Mouse (Mus musculus): ENCODE data around the gene Uba52.
"Not testable (repeated sequence)": the region's sequence is repeated elsewhere in the genome, so short reads cannot be mapped to it uniquely, and the experiment has no call there.

Uba52 gene

DNA sequence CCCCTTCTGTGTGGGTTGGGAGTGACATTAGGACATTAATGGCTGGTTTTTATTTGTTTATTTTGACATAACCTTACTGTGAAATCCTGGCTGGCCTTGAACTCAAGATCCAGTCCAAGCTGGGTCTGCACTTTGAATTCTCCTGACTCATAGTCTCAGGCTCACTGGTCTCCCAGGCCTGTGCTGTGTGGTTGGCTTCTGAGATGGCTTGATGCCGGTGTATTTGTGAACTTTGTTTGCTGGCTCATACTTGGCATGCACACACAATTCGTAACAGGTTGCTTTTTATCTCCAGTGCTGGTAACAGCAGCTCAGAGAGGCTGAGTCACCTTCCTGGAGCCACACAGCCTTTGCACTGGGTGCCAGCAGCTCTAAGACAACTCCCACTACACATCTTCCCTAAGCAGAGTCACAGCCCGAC lies 19.1 kb upstream of the Uba52 start:
- no peak for DNase-seq

- DNase-seq: no peak
Measured at GRCm38 (mm10) chr8:70529299-70529698, 18.7 kb upstream of the Uba52 start.

- DNase-seq: no peak
Measured at GRCm38 (mm10) chr8:70528182-70528797, 17.7 kb upstream of the Uba52 start.

DNA sequence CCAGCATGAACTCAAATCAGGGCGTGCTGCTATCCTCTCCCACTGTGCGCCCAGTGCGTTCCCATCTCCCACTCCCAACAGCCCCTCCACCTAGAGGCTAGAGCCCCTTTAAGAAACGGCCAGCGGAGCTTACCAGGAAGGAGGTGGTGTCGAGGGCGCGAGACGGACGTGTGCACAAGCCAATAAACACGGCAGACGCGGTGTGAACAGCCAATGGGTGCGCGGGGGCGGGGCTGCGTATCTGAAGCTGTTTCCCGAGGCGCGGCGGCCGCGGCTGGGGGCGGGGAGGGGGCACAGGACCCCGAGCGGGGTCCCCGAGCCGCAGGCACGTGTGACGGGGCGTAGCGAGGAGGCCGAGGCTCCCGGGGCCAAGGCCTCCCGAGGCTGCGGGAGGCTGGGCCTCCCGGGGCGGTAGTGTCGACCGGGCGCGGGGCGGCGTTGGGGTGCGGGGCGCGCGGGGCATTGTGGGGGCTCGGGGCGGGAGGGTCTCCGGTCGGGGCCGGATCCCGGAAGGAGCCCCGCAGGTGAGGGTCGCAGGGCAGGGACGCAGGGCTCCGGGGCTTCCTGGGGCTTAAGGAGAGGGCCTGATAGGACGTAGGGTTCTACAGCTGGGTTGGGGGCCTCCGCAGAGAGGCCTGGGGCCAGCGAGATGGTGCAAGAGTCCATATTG lies 17.0 kb upstream of the Uba52 start, which contains the start of the genes Fkbp8 and Kxd1:
Gene Fkbp8 (plus strand): TSS at position 213 of the 670 bp plus-strand sequence.
Gene Kxd1 (minus strand): TSS at position 445 of the 670 bp plus-strand sequence.
- peak; percentile 98 for DNase-seq

- no peak for DNase-seq
Measured at GRCm38 (mm10) chr8:70527111-70527511, 16.5 kb upstream of the Uba52 start.

GRCm38 (mm10) chr8:70522592-70523403 lies 12.2 kb upstream of the Uba52 start:
- DNase-seq: peak; percentile 97

- DNase-seq: no peak
Measured at GRCm38 (mm10) chr8:70519606-70520005, 9.0 kb upstream of the Uba52 start.

DNA sequence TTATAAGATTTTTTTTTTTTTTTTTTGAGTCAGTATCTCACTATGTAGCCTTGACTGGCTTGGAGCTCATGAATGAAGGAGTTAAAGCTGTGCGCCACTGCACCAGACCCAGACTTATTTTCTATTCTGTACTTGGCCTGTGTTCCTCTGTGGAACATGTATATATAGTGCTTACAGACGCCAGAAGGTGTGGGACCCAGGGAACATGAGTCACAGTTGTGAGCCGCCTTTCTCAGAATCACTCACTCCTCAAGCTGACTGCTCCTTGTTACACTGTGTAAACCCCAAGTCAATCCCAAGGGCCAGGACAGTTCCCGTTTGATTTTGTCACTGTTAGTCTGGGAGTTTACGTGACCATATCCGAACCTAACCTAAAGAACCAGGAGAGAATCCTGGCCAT lies 8.4 kb upstream of the Uba52 start:
- no peak for DNase-seq

DNA sequence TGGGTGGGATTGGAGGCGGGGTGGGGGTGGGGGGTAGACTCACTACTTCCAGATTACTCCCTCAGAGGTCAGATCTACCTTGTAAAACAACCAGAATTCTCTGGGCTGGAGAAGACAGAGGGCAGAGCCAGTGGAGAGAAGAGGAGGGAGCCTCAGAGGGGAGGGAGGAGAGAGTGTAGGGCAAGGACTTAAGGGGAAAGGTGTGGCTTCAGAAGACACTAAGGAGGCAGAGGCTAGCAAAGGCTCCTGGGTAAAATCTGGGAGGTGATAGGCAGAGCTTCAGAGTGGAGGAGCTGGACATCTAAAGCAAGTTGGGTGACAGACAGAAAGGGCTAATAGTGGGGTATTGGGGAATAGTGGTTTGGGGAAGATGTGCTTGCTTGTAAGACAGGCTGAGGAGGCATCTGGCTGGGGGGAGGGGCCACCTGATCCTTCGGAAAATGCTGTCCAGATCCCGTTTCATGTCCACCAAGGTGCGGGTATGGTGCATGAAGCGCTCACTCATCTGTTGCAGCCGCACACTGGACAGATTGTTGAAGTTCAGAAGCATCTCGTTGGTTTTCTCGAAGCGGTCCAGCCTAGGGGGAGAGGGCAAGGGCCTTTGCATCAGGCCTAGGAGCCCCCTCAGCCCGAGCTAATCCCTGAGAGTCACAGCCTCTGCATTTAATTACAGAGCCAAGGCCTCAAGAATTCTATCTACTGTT lies 7.5 kb upstream of the Uba52 start:
- no peak for DNase-seq

- no peak for DNase-seq
Measured at GRCm38 (mm10) chr8:70513441-70513840, 2.8 kb upstream of the Uba52 start.

DNA sequence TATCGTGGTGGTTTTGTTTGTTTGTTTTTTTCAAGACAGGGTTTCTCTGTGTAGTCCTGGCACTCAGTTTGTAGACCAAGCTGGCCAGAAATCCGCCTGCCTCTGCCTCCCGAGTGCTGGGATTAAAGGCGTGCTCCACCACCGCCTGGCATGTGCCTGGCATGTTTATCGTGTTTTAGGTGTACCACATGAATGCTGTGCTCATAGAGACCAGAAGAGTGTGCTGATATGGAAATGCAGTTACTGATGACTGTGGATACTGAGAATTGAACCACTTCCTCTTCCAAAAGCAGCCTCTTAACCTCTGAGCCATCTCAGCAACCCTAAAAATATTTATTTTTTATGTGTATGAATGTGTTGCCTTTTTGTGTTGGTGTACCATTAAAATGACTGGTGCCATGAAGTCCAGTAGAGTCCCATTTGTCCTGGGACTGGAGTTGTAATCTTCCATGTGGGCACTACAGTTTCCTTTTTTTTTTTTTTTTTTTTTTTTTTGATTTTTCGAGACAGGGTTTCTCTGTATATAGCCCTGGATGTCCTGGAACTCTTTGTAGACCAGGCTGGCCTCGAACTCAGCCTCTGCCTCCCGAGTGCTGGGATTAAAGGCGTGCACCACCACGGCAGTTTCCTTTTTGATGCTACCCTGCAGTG lies 1.8 kb upstream of the Uba52 start:
- no peak for DNase-seq

GRCm38 (mm10) chr8:70511770-70512169 lies 1.2 kb upstream of the Uba52 start:
- DNase-seq: no peak

- not testable (repeated sequence) for DNase-seq
Measured at GRCm38 (mm10) chr8:70511174-70511573, 573 bp upstream of the Uba52 start.

DNA sequence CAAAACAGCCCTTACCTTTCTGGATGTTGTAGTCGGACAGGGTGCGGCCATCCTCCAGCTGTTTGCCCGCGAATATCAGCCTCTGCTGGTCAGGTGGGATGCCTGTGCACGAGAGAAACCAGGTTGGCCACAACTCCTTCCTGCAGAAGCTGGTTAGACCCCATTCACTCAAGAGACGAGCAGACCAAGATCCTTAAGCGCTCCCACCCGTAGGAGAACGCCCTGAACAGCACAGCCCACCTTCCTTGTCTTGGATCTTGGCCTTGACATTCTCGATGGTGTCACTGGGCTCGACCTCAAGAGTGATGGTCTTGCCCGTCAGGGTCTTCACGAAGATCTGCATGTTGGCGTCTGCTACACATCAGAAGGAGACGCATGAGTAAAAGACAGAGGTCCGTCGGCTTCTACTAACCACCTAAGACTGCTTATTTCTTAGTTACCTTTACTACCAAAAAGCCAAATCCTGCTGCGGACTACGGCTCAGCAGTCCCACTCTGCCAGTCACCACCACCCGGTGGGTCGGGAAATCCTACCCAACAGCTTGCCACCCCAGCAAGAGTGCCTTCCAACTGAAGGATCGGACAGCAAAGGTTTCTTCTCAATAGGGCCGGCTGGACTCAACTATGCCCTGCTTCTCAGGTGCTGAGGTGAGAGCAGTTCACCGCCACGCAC lies 1.2 kb downstream of the Uba52 start:
- no peak for DNase-seq

- DNase-seq: no peak
Measured at GRCm38 (mm10) chr8:70507027-70507393, 3.6 kb downstream of the Uba52 start.

- peak; percentile 97 for DNase-seq
Measured at GRCm38 (mm10) chr8:70506328-70507026, 4.1 kb downstream of the Uba52 start, which contains the start of gene Rex1bd. Gene Rex1bd (minus strand): TSS chr8:70506752.

GRCm38 (mm10) chr8:70505698-70506327 lies 4.8 kb downstream of the Uba52 start:
- DNase-seq: peak; percentile 42

DNA sequence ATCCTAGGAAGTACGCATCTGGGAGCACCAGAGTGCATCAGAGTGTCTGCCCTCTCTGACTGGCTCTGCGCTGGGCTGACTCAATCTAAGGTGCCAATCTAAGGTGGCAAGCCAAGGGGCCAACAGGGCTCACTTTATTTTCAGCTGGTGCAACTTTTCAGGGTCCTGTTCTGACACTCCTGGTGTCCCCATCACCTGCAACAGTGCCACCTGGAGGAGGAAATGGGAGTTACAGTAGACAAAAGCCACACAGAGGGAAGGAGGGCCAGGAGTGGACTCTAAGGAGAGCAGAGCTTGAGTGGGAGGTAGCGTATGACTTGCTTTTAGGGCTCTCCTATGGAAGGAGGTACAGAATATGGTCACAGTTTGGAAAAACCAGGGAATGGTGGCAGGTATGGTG lies 5.8 kb downstream of the Uba52 start:
- DNase-seq: peak; percentile 89

DNA sequence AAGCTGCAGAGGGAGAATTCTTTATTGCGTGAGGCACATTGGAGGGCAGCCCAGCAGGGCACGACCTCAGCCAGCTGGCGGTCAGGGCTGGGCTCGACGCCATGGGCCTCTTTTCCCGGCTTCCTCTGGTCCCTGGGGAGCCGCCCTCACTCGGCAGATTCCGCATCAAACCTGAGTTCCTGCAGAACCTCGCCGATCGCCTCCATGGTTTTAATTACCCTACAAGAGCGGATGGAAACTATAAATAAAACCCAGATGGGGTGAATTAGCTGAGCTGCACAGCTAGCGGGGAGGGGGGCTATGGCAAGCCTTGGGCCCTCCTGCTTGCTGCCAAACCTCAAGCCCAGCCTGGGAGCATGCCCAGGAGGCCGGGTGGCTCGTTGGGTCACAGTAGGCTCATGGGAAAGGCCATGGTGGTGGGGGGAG lies 6.3 kb downstream of the Uba52 start:
- DNase-seq: peak; percentile 85

DNA sequence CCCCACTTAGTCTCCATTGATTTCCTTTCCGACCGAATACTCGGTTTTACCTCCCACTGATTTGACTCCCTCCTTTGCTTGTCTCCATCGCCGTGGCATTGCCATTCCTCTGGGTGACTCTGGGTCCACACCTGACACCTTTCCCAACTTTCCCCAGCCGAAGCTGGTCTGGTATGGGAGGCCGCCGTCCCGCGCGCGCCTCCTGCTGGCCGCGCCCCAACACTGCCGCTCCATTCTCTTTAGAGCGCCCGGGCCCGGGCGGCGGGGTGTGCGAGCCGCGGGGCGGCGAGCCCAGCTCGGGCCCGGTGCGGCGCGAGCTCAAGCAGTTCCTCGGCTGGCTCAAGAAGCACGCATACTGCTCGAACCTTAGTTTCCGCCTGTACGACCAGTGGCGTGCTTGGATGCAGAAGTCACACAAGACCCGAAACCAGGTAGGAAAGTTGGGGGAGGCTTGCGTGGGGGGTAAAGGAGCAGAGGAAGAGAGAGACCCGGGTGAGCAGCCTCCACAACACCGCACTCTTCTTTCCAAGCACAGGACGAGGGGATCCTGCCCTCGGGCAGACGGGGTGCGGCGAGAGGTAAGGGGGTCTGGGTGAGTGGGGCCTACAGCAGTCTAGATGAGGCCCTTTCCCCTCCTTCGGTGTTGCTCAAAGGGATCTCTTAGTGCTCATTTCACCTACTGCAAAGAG lies 7.4 kb downstream of the Uba52 start:
- peak; percentile 85 for DNase-seq
